Mouse (Mus musculus): ENCODE measurements around the gene Stk40. TPM values are rescaled to one million over a fixed set of nuclear protein-coding genes. Genes with fewer than 3 reads are reported as not detected.

Stk40 gene
- polyA plus RNA-seq, 1 experiment from 2014 or later: 27.1 TPM

- Histone ChIP-seq H3K4me3 (ENCODE audit: low read depth, low read length) (peak overlapping the region; percentile 91), H3K4me1 (ENCODE audit: control insufficient read depth, insufficient read depth, low read length) (peaks cover 37% of the 10 kb centered on the region), H3K27me3 (ENCODE audit: control insufficient read depth, insufficient read depth, low read depth, low read length) (no peaks in the 10 kb centered on the region), H3K27ac (ENCODE audit: low read length) (peak overlapping the region; percentile 76), H3K9ac (ENCODE audit: low read depth, low read length) (peak overlapping the region; percentile 87), H3K36me3 (ENCODE audit: control insufficient read depth, insufficient read depth, low read length) (0 out of 2 replicates have a peak, but pooled peaks cover 2% of the 10 kb centered on the region), H3K4me2 (ENCODE audit: low read length) (peak overlapping the region; percentile 97), H3K9me3 (replicated peaks; ENCODE audit: control insufficient read depth, low read length, poor library complexity, severe bottlenecking) (no peaks in the 10 kb centered on the region)
- WGBS: 2% methylated on average over 33 of the region's 34 CpGs
- peak; percentile 29 for ATAC-seq
Observed at GRCm38 (mm10) chr4:126104261-126105075, 711 bp downstream of the Stk40 start.

DNA sequence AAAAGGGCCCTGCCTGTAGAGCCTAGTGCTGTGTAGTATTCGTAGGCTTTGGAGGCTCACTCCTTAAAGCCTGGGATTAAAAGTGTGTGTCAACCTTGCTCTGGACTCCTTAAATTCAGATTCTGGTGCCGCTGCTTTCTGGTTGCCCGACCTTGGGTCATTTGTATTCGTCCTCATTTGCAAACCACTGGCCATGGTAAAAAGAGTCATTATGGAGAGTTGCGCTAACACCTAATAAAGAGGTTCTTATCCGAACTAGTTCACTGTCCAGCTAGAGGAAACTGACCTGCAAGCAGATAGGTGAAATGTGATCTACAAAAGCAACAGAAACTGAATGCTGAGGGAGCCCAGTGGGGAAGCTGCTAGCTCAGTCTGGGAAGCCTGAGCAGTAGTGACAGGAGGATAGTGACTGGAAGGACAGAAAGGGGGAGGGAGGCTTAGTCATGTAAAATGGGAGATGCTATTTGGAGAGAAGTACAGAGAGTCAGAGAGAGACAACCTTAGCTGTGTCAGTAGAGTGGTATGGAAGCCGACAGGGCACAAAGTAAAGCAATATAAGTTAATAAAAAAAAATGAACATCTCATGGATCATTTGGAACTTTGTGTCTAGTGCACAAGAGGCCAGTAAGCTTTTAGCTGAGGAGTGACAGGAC, 1.5 kb downstream of the Stk40 start:
- Histone ChIP-seq H3K27ac (ENCODE audit: low read length) (no peak overlapping the region), H3K4me2 (ENCODE audit: low read length) (peak overlapping the region; percentile 97), H3K4me1 (ENCODE audit: control insufficient read depth, insufficient read depth, low read length) (peaks cover 42% of the 10 kb centered on the region), H3K9me3 (replicated peaks; ENCODE audit: control insufficient read depth, low read length, poor library complexity, severe bottlenecking) (no peaks in the 10 kb centered on the region), H3K27me3 (ENCODE audit: control insufficient read depth, insufficient read depth, low read depth, low read length) (no peaks in the 10 kb centered on the region), H3K4me3 (ENCODE audit: low read depth, low read length) (peak overlapping the region; percentile 91), H3K9ac (ENCODE audit: low read depth, low read length) (peak overlapping the region; percentile 87), H3K36me3 (ENCODE audit: control insufficient read depth, insufficient read depth, low read length) (no peaks in the 10 kb centered on the region)
- ATAC-seq: no peak
- 46% methylated on average over 7 of the region's 7 CpGs for WGBS

DNA sequence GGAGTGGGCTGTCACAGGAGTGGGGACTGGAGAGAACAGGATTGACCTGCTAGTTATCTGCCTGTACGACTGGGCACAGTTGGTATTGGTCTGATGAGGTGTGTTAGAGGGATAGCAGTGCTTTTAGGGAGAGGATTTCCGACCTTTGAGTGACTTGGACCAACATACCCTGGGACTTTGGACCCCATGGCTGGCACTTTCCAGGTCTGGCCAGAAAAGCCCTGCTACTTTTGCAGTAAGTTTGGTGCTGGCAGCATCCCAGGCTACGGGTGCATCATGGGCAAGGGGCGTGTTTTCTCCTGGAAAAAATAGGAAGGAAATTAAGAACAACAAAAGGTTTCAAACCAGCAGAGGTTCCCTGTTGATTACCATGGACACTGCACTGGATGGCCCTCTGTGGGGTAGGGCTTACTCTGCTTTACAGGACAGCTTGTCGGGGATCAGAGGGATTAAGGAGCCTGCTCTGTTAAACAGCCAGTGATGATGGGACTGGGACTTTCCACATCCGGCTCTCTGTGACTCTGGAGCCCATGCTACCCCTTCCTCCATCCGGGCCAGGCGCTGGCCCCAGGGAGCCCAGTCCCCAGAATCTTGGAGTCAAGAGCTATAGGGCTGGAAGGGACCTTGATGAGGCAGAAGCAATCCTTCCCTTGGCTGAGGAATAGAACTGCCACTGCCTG, 4.4 kb downstream of the Stk40 start:
- WGBS: 23% methylated on average over 8 of the region's 8 CpGs
- Histone ChIP-seq H3K9ac (ENCODE audit: low read depth, low read length) (no peak overlapping the region), H3K4me2 (ENCODE audit: low read length) (no peak overlapping the region), H3K36me3 (ENCODE audit: control insufficient read depth, insufficient read depth, low read length) (no peaks in the 10 kb centered on the region), H3K4me3 (ENCODE audit: low read depth, low read length) (no peak overlapping the region), H3K9me3 (replicated peaks; ENCODE audit: control insufficient read depth, low read length, poor library complexity, severe bottlenecking) (no peaks in the 10 kb centered on the region), H3K4me1 (ENCODE audit: control insufficient read depth, insufficient read depth, low read length) (peaks cover 44% of the 10 kb centered on the region), H3K27me3 (ENCODE audit: control insufficient read depth, insufficient read depth, low read depth, low read length) (no peaks in the 10 kb centered on the region), H3K27ac (ENCODE audit: low read length) (no peak overlapping the region)
- no peak for ATAC-seq

GRCm38 (mm10) chr4:126109613-126110373, 6.0 kb downstream of the Stk40 start:
- Histone ChIP-seq H3K36me3 (ENCODE audit: control insufficient read depth, insufficient read depth, low read length) (no peaks in the 10 kb centered on the region), H3K27ac (ENCODE audit: low read length) (peak overlapping the region; percentile 72), H3K4me2 (ENCODE audit: low read length) (no peak overlapping the region; the same call in 1 of the 2 replicates), H3K27me3 (ENCODE audit: control insufficient read depth, insufficient read depth, low read depth, low read length) (no peaks in the 10 kb centered on the region), H3K4me1 (ENCODE audit: control insufficient read depth, insufficient read depth, low read length) (peaks cover 38% of the 10 kb centered on the region), H3K9ac (ENCODE audit: low read depth, low read length) (no peak overlapping the region; the same call in 1 of the 2 replicates), H3K9me3 (replicated peaks; ENCODE audit: control insufficient read depth, low read length, poor library complexity, severe bottlenecking) (no peaks in the 10 kb centered on the region), H3K4me3 (ENCODE audit: low read depth, low read length) (no peak overlapping the region)
- ATAC-seq: no peak
- 77% methylated on average over 10 of the region's 10 CpGs for whole genome bisulfite sequencing

DNA sequence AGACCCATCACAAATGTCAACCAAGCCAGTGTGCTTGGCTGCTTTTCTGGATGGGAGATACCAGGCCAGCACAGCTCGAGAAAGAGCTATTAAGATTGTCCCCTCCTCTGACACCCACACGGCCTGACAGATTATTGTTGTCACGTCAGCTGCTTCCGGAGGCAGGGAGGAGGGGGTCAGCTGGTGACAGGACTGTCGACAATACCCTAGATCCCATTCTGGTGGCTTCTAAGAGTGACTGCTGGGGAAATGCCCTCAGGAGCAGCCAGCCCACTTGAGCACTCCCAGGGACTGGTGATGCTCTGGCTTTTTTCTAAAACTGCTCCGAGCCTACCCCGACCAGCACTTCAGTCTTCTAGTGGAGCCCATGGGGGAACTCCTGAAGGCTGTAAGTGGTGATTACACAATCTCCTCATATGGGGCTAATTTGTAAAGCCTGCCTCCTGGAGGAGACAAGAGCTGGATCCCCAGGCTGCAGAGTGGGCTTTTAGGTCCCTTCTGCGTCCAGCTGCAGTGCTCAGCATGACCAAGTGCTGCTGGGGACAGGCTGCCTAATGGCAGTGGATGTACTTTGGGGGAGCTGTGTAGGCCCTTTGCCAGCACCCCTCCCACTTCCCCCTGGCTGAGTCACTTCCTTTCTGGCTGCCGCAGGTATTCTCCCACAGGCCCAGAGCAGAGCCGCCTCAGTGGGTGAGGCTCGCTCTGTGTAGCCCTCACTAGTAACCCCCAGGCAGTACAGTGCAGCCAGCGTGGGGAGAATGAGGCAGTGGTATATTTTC, 6.8 kb downstream of the Stk40 start:
- WGBS: 5% methylated on average over 12 of the region's 12 CpGs
- Histone ChIP-seq H3K4me2 (ENCODE audit: low read length) (peak overlapping the region; percentile 34; the same call in 1 of the 2 replicates), H3K4me3 (ENCODE audit: low read depth, low read length) (no peak overlapping the region), H3K27me3 (ENCODE audit: control insufficient read depth, insufficient read depth, low read depth, low read length) (no peaks in the 10 kb centered on the region), H3K9me3 (replicated peaks; ENCODE audit: control insufficient read depth, low read length, poor library complexity, severe bottlenecking) (no peaks in the 10 kb centered on the region), H3K27ac (ENCODE audit: low read length) (peak overlapping the region; percentile 72), H3K4me1 (ENCODE audit: control insufficient read depth, insufficient read depth, low read length) (peaks cover 31% of the 10 kb centered on the region), H3K36me3 (ENCODE audit: control insufficient read depth, insufficient read depth, low read length) (no peaks in the 10 kb centered on the region), H3K9ac (ENCODE audit: low read depth, low read length) (peak overlapping the region; percentile 47)
- ATAC-seq: peak; percentile 64; the same call in 1 of the 2 replicates

DNA sequence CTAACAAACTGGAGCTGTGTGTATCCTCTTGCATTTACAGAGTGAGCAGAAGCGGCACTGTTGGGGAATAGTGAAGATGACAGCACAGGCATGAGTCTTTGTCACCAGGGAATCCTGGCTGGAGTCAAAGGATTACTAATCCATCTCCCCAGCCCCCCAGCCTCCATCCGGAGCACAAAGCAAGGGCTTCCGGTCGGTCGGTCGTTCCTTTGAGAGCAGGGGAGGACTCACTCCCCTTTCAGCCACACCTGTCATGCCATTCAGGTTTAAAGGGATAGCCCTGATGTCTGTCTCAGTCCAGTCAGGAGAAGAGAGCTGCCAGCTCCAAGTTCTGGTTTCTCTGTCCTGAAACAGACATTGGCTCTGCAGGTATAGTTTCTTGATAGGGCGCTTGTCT, 7.4 kb downstream of the Stk40 start:
- 14% methylated on average over 7 of the region's 7 CpGs for WGBS
- H3K4me1 ChIP-seq (ENCODE audit: control insufficient read depth, insufficient read depth, low read length): peaks cover 28% of the 10 kb centered on the region

DNA sequence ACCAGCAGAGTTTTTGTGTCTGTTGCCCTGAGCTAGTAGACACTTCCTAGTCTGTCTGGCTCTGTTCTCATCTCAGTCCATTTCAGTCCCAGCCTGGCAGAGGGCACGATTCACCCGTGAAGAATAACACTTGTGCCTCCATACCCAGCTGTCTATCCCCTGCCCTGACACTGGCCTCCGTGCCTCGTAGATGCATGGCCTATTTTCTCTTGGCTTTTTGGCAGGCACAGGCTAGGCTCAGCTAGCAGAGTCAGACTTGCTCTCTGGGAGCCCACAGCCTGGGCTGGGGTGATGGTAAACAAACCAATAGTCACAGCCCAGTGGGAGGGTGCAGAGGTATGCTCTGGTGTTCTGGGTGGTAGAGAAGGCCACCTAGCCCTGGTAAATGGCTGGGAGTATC, 9.5 kb downstream of the Stk40 start:
- Histone ChIP-seq H3K4me3 (ENCODE audit: low read depth, low read length) (no peak overlapping the region), H3K27ac (ENCODE audit: low read length) (no peak overlapping the region), H3K4me1 (ENCODE audit: control insufficient read depth, insufficient read depth, low read length) (peaks cover 25% of the 10 kb centered on the region), H3K9ac (ENCODE audit: low read depth, low read length) (no peak overlapping the region), H3K4me2 (ENCODE audit: low read length) (no peak overlapping the region), H3K36me3 (ENCODE audit: control insufficient read depth, insufficient read depth, low read length) (no peaks in the 10 kb centered on the region), H3K27me3 (ENCODE audit: control insufficient read depth, insufficient read depth, low read depth, low read length) (no peaks in the 10 kb centered on the region), H3K9me3 (replicated peaks; ENCODE audit: control insufficient read depth, low read length, poor library complexity, severe bottlenecking) (no peaks in the 10 kb centered on the region)
- 76% methylated on average over 4 of the region's 4 CpGs for WGBS
- no peak for ATAC-seq

More for the DNA sequence above, 7.4 kb downstream of the Stk40 start:
- H3K27ac ChIP-seq (ENCODE audit: low read length): peak overlapping the region; percentile 72
- no peak for ATAC-seq
- peak overlapping the region; percentile 47 for H3K9ac ChIP-seq (ENCODE audit: low read depth, low read length)
- peak overlapping the region; percentile 34; the same call in 1 of the 2 replicates for H3K4me2 ChIP-seq (ENCODE audit: low read length)
- no peaks in the 10 kb centered on the region for H3K36me3 ChIP-seq (ENCODE audit: control insufficient read depth, insufficient read depth, low read length)
- H3K4me3 ChIP-seq (ENCODE audit: low read depth, low read length): no peak overlapping the region
- no peaks in the 10 kb centered on the region for H3K9me3 ChIP-seq (replicated peaks; ENCODE audit: control insufficient read depth, low read length, poor library complexity, severe bottlenecking)
- no peaks in the 10 kb centered on the region for H3K27me3 ChIP-seq (ENCODE audit: control insufficient read depth, insufficient read depth, low read depth, low read length)

- 21% methylated on average over 6 of the region's 6 CpGs for WGBS
- Histone ChIP-seq H3K4me1 (ENCODE audit: control insufficient read depth, insufficient read depth, low read length) (peaks cover 20% of the 10 kb centered on the region), H3K9ac (ENCODE audit: low read depth, low read length) (no peak overlapping the region), H3K36me3 (ENCODE audit: control insufficient read depth, insufficient read depth, low read length) (no peaks in the 10 kb centered on the region), H3K4me2 (ENCODE audit: low read length) (no peak overlapping the region), H3K27ac (ENCODE audit: low read length) (no peak overlapping the region), H3K9me3 (replicated peaks; ENCODE audit: control insufficient read depth, low read length, poor library complexity, severe bottlenecking) (no peaks in the 10 kb centered on the region), H3K27me3 (ENCODE audit: control insufficient read depth, insufficient read depth, low read depth, low read length) (no peaks in the 10 kb centered on the region), H3K4me3 (ENCODE audit: low read depth, low read length) (no peak overlapping the region)
- no peak for ATAC-seq
Observed at GRCm38 (mm10) chr4:126113943-126114342, 10.2 kb downstream of the Stk40 start.

Measured in midbrain, embryonic 16.5 days (tissue).